Mouse (Mus musculus) lung, embryonic 14.5 days (tissue): ENCODE data around the gene Syn3. TPM values are rescaled to one million over a fixed set of nuclear protein-coding genes. Genes with fewer than 3 reads are reported as not detected.

Experiments
- ATAC-seq: fragments of 200-750 bp; cut with Nextera tagmentation; 2 replicates; pipeline ENCODE4 v1.8.0; 2017; ENCODE audit warnings: mild to moderate bottlenecking, moderate TSS enrichment, moderate library complexity; ENCODE audit not compliant: insufficient read depth
- DNase-seq: peaks from one replicate; pipeline ENCODE4 v3.0.0-alpha.2; 2015
- H3K27ac ChIP-seq: fragments of 300-500 bp; sonication (generic); 2 replicates; pipeline ENCODE4 v1.5.1; 2014; ENCODE audit warnings: low read depth, mild to moderate bottlenecking, moderate library complexity
- H3K27me3 ChIP-seq: fragments of 300-500 bp; sonication (generic); 2 replicates; pipeline ENCODE4 v1.6.1; 2014; ENCODE audit warnings: low read length, control low read depth; ENCODE audit not compliant: insufficient read depth
- H3K36me3 ChIP-seq: fragments of 300-500 bp; sonication (generic); 2 replicates; pipeline ENCODE4 v1.6.1; 2014; ENCODE audit warnings: control low read depth; ENCODE audit not compliant: insufficient read depth
- H3K4me1 ChIP-seq: fragments of 300-500 bp; sonication (generic); 2 replicates; pipeline ENCODE4 v1.6.1; 2014; ENCODE audit warnings: antibody characterized with exemption, control low read depth; ENCODE audit not compliant: insufficient read depth
- H3K4me2 ChIP-seq: fragments of 300-500 bp; sonication (generic); 2 replicates; pipeline ENCODE4 v1.6.1; 2014; ENCODE audit warnings: mild to moderate bottlenecking
- H3K4me3 ChIP-seq: fragments of 300-500 bp; sonication (generic); 2 replicates; pipeline ENCODE4 v1.5.1; 2014; ENCODE audit warnings: low read depth, low read length
- H3K9ac ChIP-seq: fragments of 300-500 bp; sonication (generic); 2 replicates; pipeline ENCODE4 v1.6.1; 2014
- H3K9me3 ChIP-seq: fragments of 300-500 bp; sonication (generic); 2 replicates; pipeline ENCODE4 v1.6.1; 2016; ENCODE audit warnings: low read depth, low read length, control low read depth
- CTCF ChIP-seq: IDR thresholded peaks from 2 replicates; pipeline ENCODE4 v1.5.1; 2016; ENCODE audit warnings: antibody characterized with exemption, low read depth
- WGBS: fragments of 180-500 bp; shearing (Covaris S2); extraction: QIAGEN DNeasy Blood & Tissue Kit; methylation state at CpG from one replicate; pipeline ENCODE4 v1.1.7; 2014; 5-methylcytosine and 5-hydroxymethylcytosine counted together
- polyA plus RNA-seq: library from polyadenylated mRNA; unstranded; fragments of >200 nt; fragmentation: Nextera tagmentation; extraction: Ambion mirVana; gene quantifications from 2 replicates; pipeline ENCODE4 v1.2.1, GENCODE M21; 2014

Gene Syn3
- polyA plus RNA-seq, 1 experiment from 2014 or later = 2.4 TPM

DNA sequence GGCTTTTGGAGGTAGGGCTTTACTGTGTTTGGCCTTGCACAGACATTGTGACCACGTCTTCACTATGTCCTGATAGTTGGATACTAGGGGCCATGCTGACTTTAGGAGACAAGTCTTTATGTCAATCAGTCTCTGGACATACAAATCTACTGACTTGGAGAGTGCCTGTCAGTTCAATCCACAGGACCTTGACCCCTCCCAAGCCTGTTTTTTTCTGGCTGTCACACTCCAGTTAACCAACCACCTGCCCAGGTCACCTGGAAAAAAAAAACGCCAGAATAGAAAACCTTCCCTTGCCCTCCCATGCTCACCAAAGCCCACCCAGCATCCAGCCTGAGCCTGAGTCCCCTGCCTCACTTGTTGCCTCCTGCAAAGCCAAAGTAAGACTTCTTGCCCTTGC lies 70.7 kb downstream of the Syn3 start:
- TF ChIP-seq CTCF = no peak
- H3K27ac ChIP-seq = no peak overlapping the region
- H3K9me3 ChIP-seq = no peaks in the 10 kb centered on the region
- no peaks in the 10 kb centered on the region for H3K27me3 ChIP-seq
- no peak for ATAC-seq
- no peaks in the 10 kb centered on the region for H3K36me3 ChIP-seq
- H3K4me2 ChIP-seq = no peak overlapping the region
- H3K9ac ChIP-seq = no peak overlapping the region
- H3K4me1 ChIP-seq = no peaks in the 10 kb centered on the region
- WGBS = 67% methylated on average over 2 of the region's 2 CpGs
- DNase-seq = no peak
- no peak overlapping the region for H3K4me3 ChIP-seq

DNA sequence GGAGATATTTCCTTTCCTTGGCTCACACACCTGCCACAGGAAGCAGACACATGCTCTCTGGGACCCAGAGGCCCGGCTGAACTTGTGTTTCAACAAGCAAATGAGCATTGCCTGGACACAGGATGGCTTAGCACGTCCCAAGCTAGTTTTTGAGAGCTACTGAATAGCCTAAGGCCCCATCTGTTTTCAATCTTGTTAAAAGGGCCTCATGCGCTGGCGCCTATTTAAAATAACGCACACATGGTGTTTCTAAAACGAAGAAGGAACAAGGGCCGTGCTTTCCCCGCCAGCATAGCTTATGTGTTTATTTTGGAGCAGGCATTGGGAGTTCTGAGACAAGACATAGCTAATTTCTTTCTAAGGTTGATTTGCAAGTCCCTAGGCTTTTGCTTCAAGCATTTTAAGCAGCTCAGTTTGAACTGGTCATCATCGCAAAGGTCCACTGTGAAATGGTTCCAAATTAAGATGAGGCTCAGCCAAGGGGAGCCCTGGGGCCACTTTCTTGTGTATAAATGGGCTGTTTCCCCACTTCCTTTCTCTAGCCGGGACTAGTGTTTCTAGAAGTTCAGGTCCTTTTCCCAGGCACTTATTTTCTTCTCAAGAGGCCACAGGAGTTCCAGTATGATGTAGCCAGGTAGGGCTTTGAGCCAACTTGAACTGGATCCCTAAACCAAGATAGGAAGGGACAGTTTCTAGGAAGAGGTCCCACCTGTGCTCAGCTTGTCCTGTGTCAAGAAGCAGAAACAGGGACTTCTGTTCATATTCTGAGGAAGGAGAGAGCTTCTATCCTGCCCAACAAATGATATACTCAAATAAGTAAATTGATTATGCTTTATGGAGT lies 72.8 kb downstream of the Syn3 start:
- peak; percentile 65; the same call in 1 of the 2 replicates for ATAC-seq
- no peaks in the 10 kb centered on the region for H3K4me1 ChIP-seq
- DNase-seq = peak; percentile 58
- no peaks in the 10 kb centered on the region for H3K27me3 ChIP-seq
- H3K36me3 ChIP-seq = no peaks in the 10 kb centered on the region
- H3K9me3 ChIP-seq = no peaks in the 10 kb centered on the region
- no peak overlapping the region for H3K27ac ChIP-seq
- no peak overlapping the region for H3K4me2 ChIP-seq
- no peak overlapping the region for H3K4me3 ChIP-seq
- 31% methylated on average over 10 of the region's 10 CpGs for WGBS
- no peak overlapping the region for H3K9ac ChIP-seq
- no peak for TF ChIP-seq CTCF

DNA sequence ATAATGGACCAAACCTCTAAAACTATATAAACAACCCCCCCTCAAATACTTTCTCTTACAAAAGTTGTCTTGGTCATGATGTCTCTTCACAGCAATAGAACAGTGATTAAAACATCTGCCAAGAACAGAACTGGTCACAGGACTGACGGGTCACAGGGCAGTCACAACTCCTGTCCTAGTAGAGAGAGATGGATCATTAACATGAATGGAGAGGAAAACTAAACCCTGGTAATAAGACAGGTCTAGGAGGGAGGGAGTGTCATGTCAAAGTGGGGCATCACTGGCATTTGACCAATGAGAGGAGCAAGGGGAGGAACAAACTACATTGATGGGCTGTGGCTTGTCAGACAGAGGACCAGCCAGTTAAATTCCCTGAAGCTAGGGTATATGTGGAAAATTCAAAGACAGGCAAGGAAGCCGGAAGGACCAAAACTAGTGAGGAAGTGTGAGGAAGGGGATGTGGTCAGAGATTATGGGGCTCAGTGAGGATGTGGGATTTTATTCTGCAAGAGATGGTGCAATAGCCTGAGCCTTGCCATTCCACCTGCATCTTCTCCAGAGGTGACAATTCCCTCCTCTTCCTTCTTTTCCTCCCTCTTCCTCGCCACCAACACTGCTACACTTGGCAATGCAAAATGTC lies 76.8 kb downstream of the Syn3 start:
- Histone ChIP-seq H3K4me1 (no peaks in the 10 kb centered on the region), H3K4me3 (no peak overlapping the region), H3K4me2 (no peak overlapping the region), H3K9ac (no peak overlapping the region), H3K9me3 (no peaks in the 10 kb centered on the region), H3K27ac (no peak overlapping the region), H3K36me3 (no peaks in the 10 kb centered on the region), H3K27me3 (no peaks in the 10 kb centered on the region)
- WGBS = 80% methylated on average over 3 of the region's 3 CpGs
- DNase-seq (no peak), ATAC-seq (no peak)
- no peak for TF ChIP-seq CTCF

DNA sequence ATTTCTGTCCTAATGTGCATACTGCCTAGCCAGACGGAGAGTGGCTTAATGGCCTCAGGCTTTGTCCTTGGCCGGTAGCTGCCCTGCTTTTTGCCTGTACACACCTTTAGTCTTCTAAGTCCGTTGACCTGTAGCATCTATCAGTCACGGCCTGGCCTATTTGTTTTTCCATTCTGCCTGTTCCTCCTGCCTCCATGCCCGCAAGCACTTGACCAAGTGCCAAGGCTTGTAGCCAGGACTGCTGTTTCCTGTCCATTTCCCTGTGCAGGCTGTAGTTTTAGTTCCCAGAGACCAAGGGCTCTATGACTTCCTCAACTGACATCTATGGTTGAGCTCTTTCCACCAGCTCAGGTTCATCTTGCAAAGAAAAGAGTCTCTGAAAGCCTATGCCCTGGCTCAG lies 79.8 kb downstream of the Syn3 start:
- WGBS = 69% methylated on average over 5 of the region's 5 CpGs
- no peaks in the 10 kb centered on the region for H3K36me3 ChIP-seq
- no peak for ATAC-seq
- peak; percentile 17 for DNase-seq
- no peak overlapping the region for H3K4me3 ChIP-seq
- H3K4me1 ChIP-seq = no peaks in the 10 kb centered on the region
- H3K4me2 ChIP-seq = no peak overlapping the region
- no peaks in the 10 kb centered on the region for H3K9me3 ChIP-seq
- no peak overlapping the region for H3K9ac ChIP-seq
- TF ChIP-seq CTCF = no peak
- no peak overlapping the region for H3K27ac ChIP-seq
- no peaks in the 10 kb centered on the region for H3K27me3 ChIP-seq

DNA sequence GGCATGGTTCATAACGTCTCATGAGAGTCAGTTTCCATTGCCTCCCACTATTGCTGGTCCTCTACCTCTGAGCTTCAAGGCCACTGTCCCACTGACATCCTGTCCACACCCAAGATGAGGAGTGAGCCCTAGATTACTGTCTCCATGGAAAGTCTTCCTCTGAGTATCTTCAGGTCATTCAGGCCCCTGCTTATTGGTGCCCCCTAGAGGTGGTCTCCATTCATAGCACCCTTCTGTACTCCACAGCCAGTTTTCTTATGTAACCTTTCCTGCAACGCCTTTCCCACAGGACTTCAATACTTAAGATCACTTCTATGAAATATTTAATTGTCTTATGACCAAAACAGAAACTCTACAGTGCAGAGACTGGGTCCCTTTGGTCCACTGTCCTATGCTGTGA lies 80.4 kb downstream of the Syn3 start:
- DNase-seq (peak; percentile 28), ATAC-seq (no peak)
- no peak overlapping the region for H3K4me3 ChIP-seq
- peak; percentile 53 for TF ChIP-seq CTCF
- WGBS = 57% methylated on average over 2 of the region's 2 CpGs
- no peaks in the 10 kb centered on the region for H3K4me1 ChIP-seq
- no peak overlapping the region for H3K9ac ChIP-seq
- H3K36me3 ChIP-seq = no peaks in the 10 kb centered on the region
- H3K27ac ChIP-seq = no peak overlapping the region
- H3K27me3 ChIP-seq = no peaks in the 10 kb centered on the region
- H3K4me2 ChIP-seq = no peak overlapping the region
- H3K9me3 ChIP-seq = no peaks in the 10 kb centered on the region

DNA sequence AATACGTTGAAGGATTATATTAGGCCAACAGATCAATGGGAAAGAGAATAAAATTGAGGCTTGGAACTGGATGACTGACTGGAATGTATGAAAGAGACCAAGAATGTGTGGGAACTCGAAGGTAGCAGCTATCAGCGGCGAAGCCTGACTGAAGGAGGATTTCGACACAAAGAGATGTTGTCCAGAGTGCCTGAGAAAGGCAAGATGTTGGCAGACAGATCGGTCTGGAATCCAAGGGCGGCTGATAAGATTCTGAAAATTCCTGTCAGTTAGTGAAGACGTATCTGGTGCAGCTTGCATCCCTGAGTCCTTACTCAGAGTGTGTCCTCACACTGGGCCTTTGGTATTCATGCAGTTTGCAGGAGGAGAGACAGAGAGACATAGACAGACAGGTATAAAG lies 81.9 kb downstream of the Syn3 start:
- Histone ChIP-seq H3K4me2 (no peak overlapping the region), H3K9ac (no peak overlapping the region), H3K27ac (no peak overlapping the region), H3K36me3 (no peaks in the 10 kb centered on the region), H3K9me3 (no peaks in the 10 kb centered on the region), H3K4me3 (no peak overlapping the region), H3K4me1 (no peaks in the 10 kb centered on the region), H3K27me3 (no peaks in the 10 kb centered on the region)
- ATAC-seq = no peak; the same call in 1 of the 2 replicates
- peak; percentile 53 for DNase-seq
- WGBS = 40% methylated on average over 8 of the region's 8 CpGs
- no peak for TF ChIP-seq CTCF

DNA sequence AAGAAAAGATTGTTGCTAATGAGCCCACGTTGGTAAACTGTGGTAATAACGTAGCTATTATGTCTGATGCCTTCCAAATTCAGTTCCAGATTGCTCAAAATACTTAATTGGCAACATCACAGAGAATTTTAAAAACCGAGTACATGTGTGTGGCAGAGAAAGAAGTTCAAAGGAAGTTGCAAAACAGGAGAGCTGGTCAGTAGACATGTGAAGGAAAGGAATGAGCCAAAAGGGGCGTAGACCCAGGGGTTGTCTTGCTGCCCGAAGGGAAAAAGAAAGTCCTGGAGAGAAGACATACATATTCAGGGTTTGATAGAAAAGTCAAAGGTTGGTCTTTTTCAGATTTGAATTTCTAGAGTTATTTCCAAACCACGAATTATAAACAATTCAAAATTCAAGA lies 87.8 kb downstream of the Syn3 start:
- Histone ChIP-seq H3K9ac (no peak overlapping the region), H3K9me3 (no peaks in the 10 kb centered on the region), H3K36me3 (no peaks in the 10 kb centered on the region), H3K4me1 (no peaks in the 10 kb centered on the region), H3K4me2 (no peak overlapping the region), H3K27ac (no peak overlapping the region), H3K4me3 (no peak overlapping the region), H3K27me3 (no peaks in the 10 kb centered on the region)
- DNase-seq = no peak
- no peak for ATAC-seq
- WGBS = 75% methylated on average over 6 of the region's 6 CpGs
- no peak for TF ChIP-seq CTCF
